Mouse (Mus musculus) left cerebral cortex, adult 18-20 months (tissue): ENCODE results near the gene Mreg. TPM values are rescaled to one million over a fixed set of nuclear protein-coding genes. Genes with fewer than 3 reads are reported as not detected.

Source experiments
- DNase-seq, 2 experiments: peaks; one replicate each; pipeline ENCODE4 v3.0.0; 2021 to 2022; ENCODE audit warnings: low spot score in 2 of 2, mixed read lengths in 1 of 2
- total RNA-seq, 2 experiments: library from RNA; stranded (reverse); gene quantifications; 2 replicates each; pipeline ENCODE4 v1.2.3; 2021

Gene Mreg
- total RNA-seq, 2 experiments from 2014 or later, result 5.2 to 6.1 TPM

DNA sequence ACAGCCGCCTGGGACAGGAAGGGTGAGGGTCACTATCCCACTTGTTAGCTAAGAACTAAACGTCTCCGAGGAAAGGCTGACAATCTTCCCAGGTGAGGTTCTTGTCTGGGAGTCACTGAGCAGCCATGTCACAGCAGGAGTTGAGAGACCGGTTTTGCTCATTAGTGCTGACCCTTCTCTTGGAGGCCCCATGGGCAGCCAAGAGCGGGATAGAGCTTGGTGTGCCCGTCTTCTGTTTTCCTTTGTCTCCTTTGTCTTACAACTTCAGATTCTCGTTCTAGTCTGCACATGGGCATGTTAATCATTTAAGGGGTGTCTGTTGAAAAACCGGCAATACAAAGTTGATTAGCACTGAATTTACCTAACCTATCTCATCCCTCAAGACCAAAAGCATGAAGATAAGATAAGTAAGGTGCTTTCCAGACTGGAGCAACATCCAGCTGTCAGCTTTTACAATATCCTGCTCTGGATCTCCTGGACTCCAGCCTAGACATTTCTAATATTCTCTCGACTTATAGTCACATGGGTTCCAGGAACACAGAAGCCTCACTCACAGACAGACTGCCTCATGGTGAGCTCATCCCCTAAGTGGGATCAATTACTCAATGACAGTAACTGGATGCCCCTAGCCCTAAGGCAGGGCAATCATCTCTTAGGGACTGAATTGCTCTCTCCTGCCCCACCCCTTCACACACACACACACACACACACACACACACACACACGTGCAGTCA lies 15.3 kb downstream of the Mreg start:
- no peak for DNase-seq

DNA sequence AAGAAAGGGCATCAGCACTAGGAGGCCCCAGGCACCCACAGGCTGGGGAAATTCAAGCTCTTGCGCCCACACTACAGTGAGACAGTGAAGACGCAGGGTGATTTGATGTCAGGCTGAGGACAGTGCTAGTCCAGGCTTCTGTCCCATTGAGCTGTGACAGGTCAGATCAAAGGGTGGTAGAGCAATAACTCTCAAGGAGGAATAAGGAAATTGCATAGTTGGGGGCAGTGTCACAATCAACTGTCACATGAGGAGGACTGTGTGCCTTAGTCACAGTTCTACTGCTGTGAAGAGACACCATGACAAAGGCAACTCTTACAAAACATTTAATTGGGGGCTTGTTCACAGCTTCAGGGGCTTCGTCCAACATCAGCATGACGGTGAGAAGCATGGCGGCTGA lies 16.0 kb downstream of the Mreg start:
- DNase-seq, result no peak

DNA sequence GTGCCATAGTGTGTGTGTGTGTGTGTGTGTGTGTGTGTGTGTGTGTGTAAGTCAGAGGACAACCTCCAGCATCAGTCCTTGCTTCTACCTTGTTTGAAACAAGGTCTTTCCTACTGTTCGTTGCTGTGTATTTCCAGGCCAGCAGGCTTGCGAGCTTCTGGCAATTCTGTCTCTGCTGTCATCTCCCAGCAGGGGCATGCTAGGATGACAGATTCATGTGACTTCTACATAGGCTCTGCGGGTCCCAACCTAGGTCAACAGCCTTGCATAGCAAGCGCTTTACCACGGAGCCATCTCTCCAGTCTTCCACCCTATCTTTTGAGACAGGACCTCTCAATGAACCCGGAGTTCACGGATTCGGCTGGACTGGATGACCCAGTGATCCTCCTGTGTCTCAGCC lies 20.7 kb downstream of the Mreg start:
- no peak for DNase-seq

DNA sequence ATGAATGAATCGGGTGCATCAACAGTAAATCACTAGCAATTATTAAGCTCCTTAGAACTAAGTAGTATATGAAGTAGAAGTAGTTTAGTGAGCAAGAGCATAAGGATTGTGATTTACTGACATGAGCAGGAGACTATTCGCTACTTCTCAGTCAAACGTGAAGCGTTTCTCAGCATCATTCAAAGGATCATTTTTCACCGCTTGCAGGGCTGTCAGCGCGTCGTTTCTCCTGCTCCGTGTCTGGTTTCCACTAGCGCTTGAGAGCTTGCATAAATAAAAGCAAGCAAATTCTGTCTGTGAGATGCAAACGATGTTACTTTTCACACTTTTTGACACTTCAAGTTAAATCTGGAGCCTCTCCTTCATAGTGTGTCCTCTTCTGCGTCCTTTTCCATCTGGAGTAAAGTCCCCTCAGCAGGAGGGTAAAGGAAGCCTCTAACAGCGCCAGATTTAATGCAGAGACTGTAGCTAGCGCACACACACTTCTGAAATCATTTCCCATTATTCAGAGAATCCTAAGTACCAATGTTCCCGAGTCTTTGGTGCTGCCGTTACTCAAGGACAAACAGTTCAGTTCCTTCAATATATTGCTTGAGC lies 23.9 kb downstream of the Mreg start:
- DNase-seq, result no peak

DNA sequence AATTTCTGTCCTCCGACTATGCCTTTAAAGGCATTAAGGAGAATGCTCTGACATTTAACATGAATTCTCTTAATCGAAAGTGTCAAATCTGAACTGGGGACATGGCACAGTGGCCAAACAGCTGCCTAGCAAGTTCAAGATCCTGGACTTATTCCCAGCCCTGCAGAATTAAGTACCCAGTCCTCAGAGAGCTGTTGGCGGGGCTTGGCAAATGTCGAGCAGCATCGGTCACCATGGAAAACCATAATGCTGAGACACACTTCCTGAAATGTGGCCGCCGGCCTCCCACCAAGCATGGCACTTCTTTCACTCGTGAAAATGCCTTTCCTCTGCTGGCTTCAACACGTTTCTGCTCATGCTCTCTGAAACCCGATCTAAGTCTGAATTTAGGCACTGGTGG lies 24.6 kb downstream of the Mreg start:
- no peak for DNase-seq

DNA sequence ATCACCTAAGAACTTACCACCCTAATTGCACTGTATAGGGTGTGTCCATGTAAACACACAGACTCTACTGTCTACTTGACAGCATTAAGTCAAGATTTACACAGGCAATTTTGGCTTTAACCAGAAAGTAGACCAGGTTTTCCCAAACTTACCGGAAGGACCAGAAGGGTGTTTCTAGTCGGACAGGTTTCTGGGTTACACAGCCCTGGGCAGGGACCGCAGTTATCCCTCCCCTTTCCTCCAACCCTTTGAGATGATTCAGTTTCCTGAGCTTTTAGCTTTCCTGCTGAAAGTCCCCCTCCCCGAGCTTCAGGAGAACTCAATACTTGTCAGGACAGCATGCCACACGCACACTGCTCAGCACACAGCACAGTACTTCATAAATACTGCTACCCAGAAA lies 26.0 kb downstream of the Mreg start:
- no peak for DNase-seq

DNA sequence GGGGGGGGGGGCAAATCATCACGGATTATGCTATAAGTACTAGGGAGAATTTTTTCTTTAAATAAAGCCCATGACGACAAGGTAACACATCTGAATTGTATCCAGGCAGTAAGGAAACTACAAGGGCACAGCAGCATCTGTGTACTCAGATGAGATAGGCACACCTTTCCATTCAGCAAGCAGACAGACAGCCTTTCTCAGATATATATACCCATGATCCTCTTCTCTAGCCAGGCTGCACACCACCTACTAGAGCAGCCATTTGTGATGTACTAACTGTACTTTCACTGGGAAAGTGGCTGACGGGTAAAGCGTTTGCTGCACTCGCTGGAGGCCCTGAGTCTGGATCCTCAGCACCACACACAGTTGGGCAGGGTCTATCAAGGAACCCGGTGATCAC lies 28.6 kb downstream of the Mreg start:
- DNase-seq, result no peak

DNA sequence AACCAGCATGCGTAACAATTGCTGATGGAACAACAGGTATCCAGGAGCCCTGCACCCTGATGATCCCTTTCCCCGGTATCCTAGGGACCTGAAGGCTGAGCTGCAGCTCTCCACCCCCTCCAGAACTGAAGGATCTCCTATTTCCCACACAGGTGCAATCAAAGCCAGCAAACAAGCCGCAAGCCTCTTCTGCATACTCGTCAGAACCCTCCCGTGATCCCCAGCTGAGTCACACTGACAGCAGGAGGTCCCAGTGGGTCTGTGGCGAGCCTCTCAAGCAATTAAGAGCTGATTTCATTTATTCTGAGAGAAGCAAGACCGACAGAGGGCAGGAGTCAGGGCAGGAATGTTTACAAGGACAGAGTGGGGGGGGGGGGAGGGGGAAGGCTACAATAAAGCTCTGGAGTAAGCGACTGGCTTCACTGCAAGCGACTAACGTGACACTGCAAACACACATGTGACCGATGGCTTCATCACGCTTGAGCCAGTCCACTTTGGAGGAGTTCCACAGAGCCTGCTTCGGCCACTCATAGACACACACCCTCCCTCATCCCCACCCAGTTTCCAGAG lies 29.1 kb downstream of the Mreg start:
- DNase-seq, result no peak

DNA sequence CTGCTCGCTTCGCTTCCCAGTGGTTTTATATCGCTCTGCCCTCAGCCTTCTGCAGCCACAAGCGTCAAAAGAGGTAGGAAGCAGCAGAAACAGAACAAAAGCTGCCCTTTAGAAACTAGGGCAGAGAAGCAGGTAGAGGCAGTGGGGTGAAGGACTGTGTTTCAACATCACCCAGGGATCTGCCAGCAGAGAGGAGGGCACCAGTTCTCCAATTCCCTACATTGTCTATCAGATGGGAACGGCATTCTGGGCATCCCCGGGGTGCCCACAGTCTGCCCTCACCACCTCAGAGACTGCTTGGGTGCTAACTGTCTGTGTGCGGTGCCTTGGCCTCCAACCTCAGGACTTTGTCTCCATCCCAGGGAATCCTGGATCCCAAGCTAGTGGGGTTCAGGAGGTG lies 32.2 kb downstream of the Mreg start:
- no peak for DNase-seq

DNA sequence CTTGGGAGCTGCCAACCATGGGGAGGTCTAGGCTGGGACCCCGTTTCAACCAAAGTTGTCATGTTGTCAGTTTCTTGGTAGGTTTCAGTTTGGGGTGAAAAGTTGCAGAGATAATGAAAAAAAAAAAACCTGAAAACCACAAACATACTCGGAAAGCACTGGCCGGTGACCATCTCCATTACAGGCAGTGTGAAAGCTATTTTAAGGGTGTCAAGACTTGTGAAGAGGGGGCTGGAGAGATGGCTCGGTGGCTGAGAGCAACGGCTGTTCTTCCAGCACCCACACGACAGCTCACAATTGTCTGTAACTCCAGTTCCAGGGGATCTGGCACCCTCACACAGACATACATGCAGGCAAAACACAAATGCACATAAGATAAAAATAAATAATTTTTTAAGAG lies 35.9 kb downstream of the Mreg start:
- DNase-seq, result peak; percentile 25 to 55

DNA sequence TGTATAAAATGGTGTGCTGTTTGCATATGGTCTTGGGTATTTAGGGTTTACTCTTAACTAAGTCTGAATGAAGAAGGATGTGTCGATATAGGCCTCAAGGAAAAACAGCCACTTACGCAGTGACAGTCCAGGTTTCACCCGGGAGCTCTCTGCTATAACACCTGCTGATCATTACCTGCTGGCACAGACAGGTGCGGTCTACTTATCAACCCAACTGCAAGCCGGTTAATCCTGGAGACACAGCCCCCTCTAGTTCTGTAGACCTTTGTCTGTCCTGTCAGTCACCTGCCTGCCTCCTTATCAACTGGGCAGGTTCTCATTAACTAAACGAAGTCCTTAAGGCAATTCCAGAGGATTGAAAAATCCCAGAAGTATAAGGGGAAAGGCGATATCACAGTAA lies 37.9 kb downstream of the Mreg start:
- DNase-seq, result no peak

DNA sequence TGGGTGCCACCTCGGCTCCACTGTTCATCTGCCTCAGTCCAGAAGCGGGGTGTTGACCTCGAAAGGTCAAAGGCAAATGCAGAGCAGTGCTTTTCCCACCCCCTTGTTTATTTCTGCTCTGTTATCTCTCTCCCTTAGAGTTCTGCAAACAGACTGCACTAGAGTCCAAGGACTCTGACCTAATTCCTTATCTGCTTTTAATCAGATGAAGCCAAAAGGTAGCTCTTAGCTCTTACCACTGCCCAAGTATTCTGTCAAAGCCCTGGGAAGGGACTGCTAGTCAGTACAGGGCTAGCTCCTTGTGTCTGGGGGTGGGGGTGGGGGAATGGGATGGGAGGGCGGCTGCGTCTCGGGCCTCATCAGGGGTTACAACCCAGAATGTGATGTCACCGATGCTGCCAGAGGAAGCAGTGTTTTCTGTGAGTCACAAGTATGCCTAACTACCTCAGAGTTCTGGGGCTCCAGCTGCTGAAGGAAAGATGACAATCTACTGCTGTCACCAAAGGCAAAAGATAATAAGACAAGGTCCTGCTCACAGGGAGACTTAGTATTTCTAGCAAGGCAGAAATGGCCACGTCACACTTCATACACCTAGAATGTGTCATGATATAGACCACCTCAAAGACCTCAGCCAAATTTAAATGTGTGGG lies 38.6 kb downstream of the Mreg start:
- no peak for DNase-seq

DNA sequence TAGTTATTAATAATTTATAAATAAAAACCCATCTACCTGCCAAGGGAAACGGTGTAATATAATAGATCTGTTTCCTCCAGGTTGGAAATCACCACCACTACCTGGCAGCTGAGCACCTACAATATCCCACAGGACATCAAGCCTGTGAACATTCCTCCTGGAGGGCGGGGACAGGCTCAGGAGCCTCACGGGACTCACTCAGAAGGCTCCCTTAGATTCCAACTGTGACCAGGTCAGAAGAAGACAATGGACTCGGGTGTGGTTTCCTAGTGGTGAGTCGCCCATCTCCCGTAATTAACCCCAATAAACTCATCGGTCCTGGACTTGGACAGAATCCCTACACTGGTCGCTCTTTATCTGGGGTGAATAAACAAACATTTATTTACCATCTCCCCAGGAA lies 39.3 kb downstream of the Mreg start:
- DNase-seq, result no peak

DNA sequence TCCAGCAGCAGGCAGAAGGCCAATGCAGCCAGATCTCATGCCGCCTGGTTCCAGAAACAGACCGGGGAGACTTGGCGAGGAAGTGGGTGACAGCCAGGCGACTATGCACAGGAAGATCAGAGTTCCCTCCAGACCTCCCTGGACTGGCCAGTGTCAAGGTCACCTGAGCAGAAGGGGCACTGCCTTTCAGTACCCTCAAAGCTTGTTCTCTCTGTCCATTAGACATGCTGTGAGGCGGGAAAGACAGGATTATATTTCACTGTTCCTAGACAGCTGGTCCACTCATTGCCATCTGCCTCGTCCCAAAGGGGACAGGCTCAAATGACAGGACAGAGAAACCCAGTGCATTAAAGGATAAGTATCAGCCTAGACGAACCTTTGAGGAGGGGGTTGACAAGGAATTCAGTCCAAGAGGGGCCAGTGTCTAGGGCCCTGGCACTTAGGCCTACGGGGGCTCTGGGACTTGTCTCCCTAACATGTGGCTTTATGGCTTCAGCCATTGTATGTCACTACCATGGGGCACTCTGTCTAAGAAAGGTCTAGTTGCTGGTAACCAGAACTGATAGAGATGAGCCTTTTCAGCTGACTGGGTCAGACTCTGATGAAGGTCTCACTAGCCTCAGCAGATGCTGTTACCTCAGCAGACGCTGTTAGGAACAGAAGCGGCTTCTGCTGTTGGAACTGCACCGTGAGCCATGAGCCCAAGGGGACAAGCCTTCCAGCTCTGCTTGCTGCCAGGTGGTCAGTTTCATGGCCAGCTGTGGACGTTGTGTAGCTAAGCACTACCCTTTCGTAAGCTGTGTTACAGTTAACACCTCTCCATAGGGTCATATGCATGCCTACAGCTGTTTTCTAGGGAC lies 40.9 kb downstream of the Mreg start:
- DNase-seq, result no peak

DNA sequence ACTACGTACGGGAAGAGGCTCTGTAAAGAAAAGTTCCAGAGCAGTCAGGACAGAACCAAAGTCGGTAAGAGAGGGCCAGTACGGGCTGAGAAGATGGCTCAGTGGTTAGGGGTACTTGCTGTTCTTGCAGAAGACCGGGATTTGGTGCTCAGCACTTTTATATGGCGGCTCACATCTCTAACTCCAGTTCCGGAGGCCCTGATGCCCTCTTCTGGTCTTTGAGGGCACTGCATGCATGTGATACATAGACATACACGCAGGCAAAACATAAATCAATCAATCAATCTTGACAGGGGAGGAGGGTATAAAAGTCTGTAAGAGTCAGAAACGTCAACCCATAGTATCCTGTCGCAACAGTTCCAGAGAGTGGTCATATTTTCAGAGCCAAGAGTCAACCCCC lies 45.1 kb downstream of the Mreg start:
- no peak for DNase-seq

DNA sequence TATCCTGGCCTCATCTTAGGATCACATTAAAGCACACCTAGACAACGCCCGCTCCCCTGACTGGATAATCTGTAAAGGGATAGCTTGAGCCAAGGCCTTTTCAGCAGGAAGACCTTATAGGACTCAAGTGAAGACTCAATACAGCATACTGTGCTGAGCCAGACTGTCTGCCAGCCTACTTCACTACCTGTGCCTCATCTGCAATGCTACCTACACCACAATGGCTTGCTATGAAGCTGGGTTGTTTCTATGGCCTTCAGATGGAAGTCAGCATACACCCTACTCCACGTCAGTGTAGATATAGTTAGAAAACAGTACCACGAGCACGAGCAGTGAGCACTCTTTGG lies 45.7 kb downstream of the Mreg start:
- DNase-seq, result no peak

DNA sequence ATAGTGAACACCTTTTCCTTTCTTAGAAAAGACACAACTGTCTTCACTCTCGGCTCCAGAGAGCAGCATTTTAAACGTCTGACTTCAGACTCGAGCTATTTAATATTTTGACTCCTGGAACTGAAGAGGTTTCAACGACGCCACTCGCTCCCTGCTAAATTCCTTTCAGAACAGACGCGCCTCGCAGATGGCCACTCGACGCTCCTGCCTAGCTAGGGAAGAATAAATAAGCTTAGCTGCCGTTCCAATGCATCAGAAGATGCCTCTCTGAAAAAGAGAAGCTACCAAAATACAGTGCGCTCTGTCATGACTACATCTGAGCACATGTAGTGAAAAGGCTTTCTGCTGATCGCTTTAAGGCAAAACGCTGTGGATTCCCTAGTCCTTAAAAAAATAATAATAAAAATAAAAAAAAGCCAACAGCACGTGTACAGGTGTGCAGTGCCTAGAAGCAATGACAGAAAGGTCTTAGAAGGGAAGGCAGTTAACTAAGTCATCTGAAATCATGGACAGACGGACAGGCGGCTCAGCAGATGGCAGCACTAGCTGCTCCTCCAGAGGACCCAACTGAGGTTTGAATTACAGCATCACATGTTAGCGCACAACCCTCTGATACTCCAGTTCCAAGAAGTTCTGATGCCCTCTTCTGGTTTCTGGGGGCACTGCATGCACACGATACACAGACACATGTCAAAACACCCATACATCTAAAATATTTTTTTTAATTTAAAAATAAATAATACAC lies 46.2 kb downstream of the Mreg start:
- DNase-seq, result peak in 1 of 2 experiments; percentile 12

DNA sequence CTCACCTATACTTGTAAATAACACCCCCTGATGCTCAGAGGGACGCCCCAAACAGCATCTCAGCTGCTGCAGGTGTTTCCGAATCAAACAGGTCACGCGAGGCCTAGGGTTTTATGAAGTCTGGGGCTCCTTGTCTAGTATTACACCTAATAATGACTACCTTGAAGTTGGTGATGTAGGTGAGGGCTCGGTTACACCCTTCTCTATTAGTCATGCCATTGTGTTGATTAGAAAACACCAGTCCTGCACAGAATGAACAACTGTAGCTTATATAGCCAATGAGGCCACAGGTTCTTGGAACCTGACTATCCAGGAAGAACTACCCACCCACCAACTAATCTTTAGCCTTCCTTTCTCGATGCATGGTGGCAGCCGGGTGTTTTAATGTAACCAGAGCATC lies 51.8 kb downstream of the Mreg start:
- no peak for DNase-seq

DNA sequence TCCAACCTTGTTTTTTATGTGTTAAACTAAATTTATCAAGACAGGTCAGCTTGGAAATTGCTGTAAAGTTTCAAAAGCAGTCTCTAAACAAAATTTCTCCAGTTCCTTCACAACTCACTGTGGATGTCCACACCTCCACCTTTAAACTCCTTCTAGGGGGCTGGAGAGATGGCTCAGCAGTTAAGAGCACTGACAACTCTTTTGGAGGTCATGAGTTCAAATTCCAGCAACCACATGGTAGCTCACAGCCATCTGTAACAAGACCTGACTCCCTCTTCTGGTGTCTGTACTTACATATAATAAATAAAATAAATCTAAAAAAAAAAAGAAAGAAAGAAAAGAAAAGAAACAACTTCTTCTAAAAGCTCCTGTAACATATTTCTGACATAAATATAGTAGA lies 67.1 kb downstream of the Mreg start:
- DNase-seq, result no peak

DNA sequence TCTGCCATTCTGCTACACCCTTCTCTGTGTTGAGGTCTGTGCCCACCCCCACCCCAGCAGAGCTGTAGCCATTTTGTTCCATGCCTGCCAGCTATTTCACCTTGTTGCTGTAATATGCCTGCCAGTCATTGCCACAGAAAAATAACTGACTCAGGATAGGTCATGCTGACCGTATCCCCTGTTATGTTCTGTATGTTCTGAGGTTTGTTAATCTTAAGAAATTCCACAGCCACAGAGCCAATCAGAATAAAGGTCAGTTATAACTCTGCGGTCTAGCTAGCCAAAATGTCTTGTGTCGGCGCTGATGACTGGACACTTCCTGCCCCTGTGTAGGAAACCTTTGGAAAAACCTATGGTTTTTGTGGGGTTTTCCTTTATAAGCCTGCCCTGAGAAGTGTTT lies 67.7 kb downstream of the Mreg start:
- DNase-seq, result no peak
